Mouse (Mus musculus) liver, embryonic 14.5 days (tissue): ENCODE measurements around the gene Zcchc2. TPM values are rescaled to one million over a fixed set of nuclear protein-coding genes. Genes with fewer than 3 reads are reported as not detected.

ENCODE experiments used
- ATAC-seq: fragments of 200-750 bp; cut with Nextera tagmentation; 2 replicates; pipeline ENCODE4 v1.8.0; 2017; ENCODE audit warnings: moderate number of reproducible peaks, mild to moderate bottlenecking, moderate library complexity; ENCODE audit not compliant: insufficient read depth
- DNase-seq, 3 experiments: peaks; one replicate each; pipeline ENCODE4 v3.0.0-alpha.2; 2012 to 2013; ENCODE audit warnings: low read depth in 3 of 3, low spot score in 3 of 3
- H3K27ac ChIP-seq: fragments of 300-500 bp; sonication (generic); 2 replicates; pipeline ENCODE4 v1.5.1; 2014; ENCODE audit warnings: moderate library complexity, mild to moderate bottlenecking, control low read depth, inconsistent platforms
- H3K27me3 ChIP-seq: fragments of 300-500 bp; sonication (generic); 2 replicates; pipeline ENCODE4 v1.6.1; 2014; ENCODE audit warnings: mild to moderate bottlenecking, low read length, moderate library complexity; ENCODE audit not compliant: control insufficient read depth, insufficient read depth
- H3K36me3 ChIP-seq: fragments of 300-500 bp; sonication (generic); replicated peaks from 2 replicates; pipeline ENCODE4 v1.6.1; 2014; ENCODE audit warnings: low read depth; ENCODE audit not compliant: control insufficient read depth, insufficient read depth
- H3K4me1 ChIP-seq, 2 experiments: fragments of 200-500 bp in 1 of 2; fragments of 300-500 bp in 1 of 2; sonication (generic) in 1 of 2; replicated peaks; 2 replicates each; pipeline ENCODE4 v1.6.1; 2012 to 2014; ENCODE audit warnings: antibody characterized with exemption in 1 of 2, inconsistent platforms in 1 of 2, low read length in 1 of 2; ENCODE audit not compliant: control insufficient read depth in 2 of 2, insufficient read depth in 2 of 2
- H3K4me2 ChIP-seq: fragments of 300-500 bp; sonication (generic); 2 replicates; pipeline ENCODE4 v1.6.1; 2014; ENCODE audit warnings: low read depth, mild to moderate bottlenecking, control low read depth, moderate library complexity
- H3K4me3 ChIP-seq, 2 experiments: fragments of 200-500 bp in 1 of 2; fragments of 300-500 bp in 1 of 2; sonication (generic) in 1 of 2; 2 replicates each; pipeline ENCODE4 v1.5.1; 2012 to 2014; ENCODE audit warnings: low read depth in 2 of 2, low read length in 2 of 2, mild to moderate bottlenecking in 2 of 2, control low read depth in 1 of 2, inconsistent platforms in 1 of 2, moderate library complexity in 1 of 2; ENCODE audit not compliant: insufficient read depth in 1 of 2
- H3K9ac ChIP-seq: fragments of 300-500 bp; sonication (generic); replicated peaks from 2 replicates; pipeline ENCODE4 v1.6.1; 2014; ENCODE audit warnings: mild to moderate bottlenecking, control low read depth, moderate library complexity
- H3K9me3 ChIP-seq: fragments of 300-500 bp; sonication (generic); 2 replicates; pipeline ENCODE4 v1.6.1; 2016; ENCODE audit warnings: low read length, mixed read lengths; ENCODE audit not compliant: control insufficient read depth
- CTCF ChIP-seq: IDR thresholded peaks from 2 replicates; pipeline ENCODE4 v1.5.1; 2016; ENCODE audit warnings: antibody characterized with exemption, low read depth, control low read depth
- EP300 ChIP-seq: IDR thresholded peaks from 2 replicates; pipeline ENCODE4 v1.6.1; 2016; ENCODE audit warnings: antibody characterized with exemption, low read depth
- WGBS: fragments of 180-500 bp; shearing (Covaris S2); extraction: QIAGEN DNeasy Blood & Tissue Kit; methylation state at CpG from one replicate; pipeline ENCODE4 v1.1.7; 2014; ENCODE audit not compliant: insufficient replicate concordance; 5-methylcytosine and 5-hydroxymethylcytosine counted together
- polyA plus RNA-seq, 2 experiments: library from polyadenylated mRNA; depleted of rRNA in 1 of 2; stranded (reverse) in 1 of 2; unstranded in 1 of 2; fragments of >200 nt; fragmentation: Nextera tagmentation in 1 of 2; extraction: Ambion mirVana in 1 of 2; gene quantifications; 2 replicates each; pipeline versions ENCODE4 v1.2.1 to v1.2.3; 2012 to 2014

Gene Zcchc2
- polyA plus RNA-seq, 2 experiments = 1.0 to 4.3 TPM

DNA sequence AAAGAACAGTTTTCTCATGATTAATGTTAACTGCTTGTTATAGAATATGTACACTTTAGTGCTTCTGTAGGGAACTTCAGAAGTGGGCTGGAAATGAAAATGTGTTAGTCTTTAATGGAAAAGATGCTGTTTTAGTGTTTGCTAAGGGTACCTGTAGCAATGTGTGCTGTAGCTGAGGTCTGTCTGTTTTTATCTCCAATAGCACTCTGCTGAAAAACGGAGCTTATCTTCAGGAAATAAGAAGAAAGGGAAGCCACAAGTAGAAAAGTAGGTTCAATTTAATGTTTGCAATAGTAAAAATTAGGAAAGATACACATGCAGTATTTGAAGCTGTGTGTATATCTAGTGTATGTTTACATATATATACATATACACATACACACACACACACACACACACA is 32.8 kb downstream of the Zcchc2 start:
- Histone ChIP-seq H3K36me3 (peaks cover 23% of the 10 kb centered on the region), H3K4me3 (no peak overlapping the region), H3K4me1 (peaks cover 0 to 7% of the 10 kb centered on the region in 2 experiments; a peak in 2 of 4 replicates), H3K27ac (no peak overlapping the region), H3K4me2 (no peak overlapping the region), H3K27me3 (no peaks in the 10 kb centered on the region), H3K9ac (no peak overlapping the region), H3K9me3 (no peaks in the 10 kb centered on the region)
- TF ChIP-seq CTCF = no peak
- 13% methylated on average over 1 of the region's 1 CpGs for WGBS
- ATAC-seq (no peak), DNase-seq (no peak)

DNA sequence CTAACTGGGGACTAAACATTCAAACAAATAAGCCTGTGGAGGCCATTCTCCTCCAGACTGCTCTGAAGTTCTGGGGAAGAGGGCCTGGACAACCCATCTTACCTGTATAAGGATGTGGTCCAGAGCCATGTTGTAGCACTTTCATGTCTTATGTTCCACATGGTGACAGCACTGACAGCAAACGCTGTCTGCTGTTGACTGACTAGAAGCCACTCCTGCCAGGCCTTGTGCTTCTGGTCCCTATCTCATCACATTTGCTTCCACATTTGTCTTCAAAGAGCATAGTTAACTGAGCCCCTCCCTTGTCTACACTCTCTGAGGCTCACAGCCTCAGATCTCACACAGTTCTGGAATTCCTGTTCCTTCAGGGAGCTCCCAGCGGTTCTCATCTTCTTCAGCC is 34.0 kb downstream of the Zcchc2 start:
- H3K27ac ChIP-seq = no peak overlapping the region
- 68% methylated on average over 2 of the region's 2 CpGs for WGBS
- no peak overlapping the region for H3K9ac ChIP-seq
- DNase-seq = no peak
- no peaks in the 10 kb centered on the region for H3K9me3 ChIP-seq
- no peak overlapping the region for H3K4me3 ChIP-seq
- TF ChIP-seq CTCF (no peak), EP300 (no peak)
- no peaks in the 10 kb centered on the region for H3K27me3 ChIP-seq
- H3K36me3 ChIP-seq = peaks cover 19% of the 10 kb centered on the region
- ATAC-seq = no peak
- H3K4me2 ChIP-seq = no peak overlapping the region
- H3K4me1 ChIP-seq = peaks cover 0 to 7% of the 10 kb centered on the region in 2 experiments; a peak in 2 of 4 replicates

DNA sequence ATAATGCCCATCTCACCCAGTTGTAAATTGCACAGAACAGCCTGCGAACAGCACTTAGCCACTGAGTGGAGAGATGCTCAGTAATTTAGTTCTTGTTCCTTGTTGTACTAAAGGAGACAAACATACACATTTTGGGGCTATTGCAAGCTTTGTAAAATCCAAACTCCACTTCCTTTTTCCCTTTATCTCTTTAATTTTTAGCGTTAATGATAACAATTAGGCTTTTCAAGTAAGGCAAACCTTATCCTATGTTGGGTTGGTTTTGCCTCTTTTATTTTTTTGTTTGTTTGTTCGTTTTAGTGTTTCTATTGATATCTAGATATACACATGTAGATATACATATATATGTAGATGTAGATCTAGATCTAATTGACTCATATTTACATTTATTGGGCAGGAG is 34.6 kb downstream of the Zcchc2 start:
- Histone ChIP-seq H3K36me3 (peaks cover 21% of the 10 kb centered on the region), H3K9ac (no peak overlapping the region), H3K4me2 (no peak overlapping the region), H3K27ac (no peak overlapping the region), H3K4me1 (peaks cover 0 to 7% of the 10 kb centered on the region in 2 experiments; a peak in 2 of 4 replicates), H3K9me3 (no peaks in the 10 kb centered on the region), H3K27me3 (no peaks in the 10 kb centered on the region), H3K4me3 (no peak overlapping the region)
- ATAC-seq = no peak
- WGBS = 70% methylated on average over 3 of the region's 3 CpGs
- DNase-seq = no peak
- TF ChIP-seq CTCF (no peak), EP300 (no peak)

GRCm38 (mm10) chr1:106029769-106030168 is 39.6 kb downstream of the Zcchc2 start:
- WGBS = 85% methylated on average over 15 of the region's 15 CpGs
- no peaks in the 10 kb centered on the region for H3K9me3 ChIP-seq
- no peak for ATAC-seq

DNA sequence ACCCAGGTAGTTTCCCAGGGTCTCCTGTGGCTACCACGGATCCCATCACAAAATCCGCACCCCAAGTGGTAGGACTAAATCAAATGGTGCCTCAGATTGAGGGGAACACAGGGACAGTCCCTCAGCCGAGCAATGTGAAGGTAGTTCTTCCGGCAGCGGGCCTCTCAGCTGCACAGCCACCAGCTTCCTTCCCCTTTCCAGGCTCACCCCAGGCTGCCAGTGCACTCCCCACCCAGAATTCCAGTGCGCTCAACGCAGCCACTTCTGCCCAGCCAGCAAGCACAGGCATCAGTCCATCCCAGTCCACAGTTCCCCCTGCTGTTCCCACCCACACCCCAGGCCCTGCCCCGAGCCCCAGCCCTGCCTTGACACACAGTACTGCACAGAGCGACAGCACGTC is 40.1 kb downstream of the Zcchc2 start:
- DNase-seq (no peak), ATAC-seq (0 out of 2 replicates have a peak, but pooled peaks have one; percentile 18)
- no peak overlapping the region for H3K27ac ChIP-seq
- H3K9me3 ChIP-seq = no peaks in the 10 kb centered on the region
- H3K4me3 ChIP-seq = no peak overlapping the region
- 62% methylated on average over 10 of the region's 10 CpGs for WGBS
- no peak for TF ChIP-seq CTCF
- no peaks in the 10 kb centered on the region for H3K27me3 ChIP-seq
- H3K4me1 ChIP-seq = no peaks in the 10 kb centered on the region; a peak in 1 of 4 replicates
- peaks cover 5% of the 10 kb centered on the region for H3K36me3 ChIP-seq
- no peak overlapping the region for H3K9ac ChIP-seq
- no peak overlapping the region for H3K4me2 ChIP-seq

More at GRCm38 (mm10) chr1:106029769-106030168, 39.6 kb downstream of the Zcchc2 start:
- Histone ChIP-seq H3K4me1 (no peaks in the 10 kb centered on the region; a peak in 1 of 4 replicates), H3K36me3 (peaks cover 5% of the 10 kb centered on the region), H3K9ac (no peak overlapping the region), H3K4me2 (no peak overlapping the region), H3K27ac (no peak overlapping the region), H3K4me3 (no peak overlapping the region), H3K27me3 (no peaks in the 10 kb centered on the region)
- no peak for DNase-seq
- no peak for TF ChIP-seq CTCF
- TF ChIP-seq EP300 = no peak
